Mouse (Mus musculus): ENCODE data around the gene Ift27. TPM values are rescaled to one million over a fixed set of nuclear protein-coding genes. Genes with fewer than 3 reads are reported as not detected.

Ift27 gene
- total RNA-seq (2023): 19.6 TPM

GRCm38 (mm10) chr15:78173972-78174886 lies at the start of gene Ift27:
Gene Ift27 (minus strand): TSS chr15:78174107.

GRCm38 (mm10) chr15:78206312-78206711 lies 32.4 kb upstream of the Ift27 start, which contains the start of gene Pvalb:
Gene Pvalb (minus strand): TSS chr15:78206400.

GRCm38 (mm10) chr15:78119704-78120103 lies 54.2 kb downstream of the Ift27 start, which contains the start of gene Cacng2:
Gene Cacng2 (minus strand): TSS chr15:78120028.

Other genes with a start within 250 kb of the Ift27 start
- gene Txn2, start 245.1 kb downstream of the Ift27 start, total RNA-seq (2023): 92.2 TPM
- 3.3 TPM for gene Foxred2, start 217.4 kb downstream of the Ift27 start, total RNA-seq (2023)
- 170 TPM for gene Eif3d, start 203.3 kb downstream of the Ift27 start, total RNA-seq (2023)
- not detected for gene Cacng2, start 54.1 kb downstream of the Ift27 start, total RNA-seq (2023)
- not detected for gene Pvalb, start 32.3 kb upstream of the Ift27 start, total RNA-seq (2023)
- gene Ncf4, start 70.7 kb upstream of the Ift27 start, total RNA-seq (2023): 45.6 TPM
- 1.5 TPM for gene Csf2rb2, start 131.6 kb upstream of the Ift27 start, total RNA-seq (2023)
- 3.3 TPM for gene Csf2rb, start 151.6 kb upstream of the Ift27 start, total RNA-seq (2023)
- gene Tex33, start 221.8 kb upstream of the Ift27 start, total RNA-seq (2023): not detected
- 0.64 TPM for gene Tst, start 231.8 kb upstream of the Ift27 start, total RNA-seq (2023)
- 20.6 TPM for gene Mpst, start 232.3 kb upstream of the Ift27 start, total RNA-seq (2023)